ENCODE assay signal across 1 mouse cellular context in the genomic region with DNA sequence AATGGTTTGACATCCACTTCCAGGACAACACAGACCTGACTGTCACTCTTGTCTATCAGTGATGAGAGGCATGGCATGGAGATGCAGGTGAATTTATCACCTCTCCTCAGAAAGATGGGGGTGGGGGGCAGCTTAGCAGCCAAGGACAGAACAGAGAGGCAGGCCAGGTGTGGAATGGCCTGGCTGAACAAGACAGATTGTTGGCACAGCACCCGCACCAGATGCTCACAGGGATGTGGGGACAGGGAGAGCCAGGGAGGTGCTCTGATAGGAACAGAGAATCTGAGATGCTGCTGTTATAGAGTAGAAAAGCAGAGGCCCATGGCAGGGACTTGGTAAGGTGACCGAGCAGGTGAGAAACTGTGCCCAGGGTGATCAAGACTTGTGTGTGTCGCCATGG.
TF ChIP-seq lines count a peak whose summit lies in the region.

No protein-coding gene starts in this region.

TF ChIP-seq in CH12.LX, 34 proteins besides CTCF, POLR2A, EP300 and RAD21 (continued from another document):
- TF ChIP-seq KAT2A (IDR thresholded peaks at IDR 0.05; ENCODE audit: insufficient replicate concordance, low read length) (no peak), ZC3H11A (IDR thresholded peaks at IDR 0.05; ENCODE audit: low read depth, low read length) (no peak), CHD2 (IDR thresholded peaks at IDR 0.05; ENCODE audit: low read length) (no peak), JUN (IDR thresholded peaks at IDR 0.05; ENCODE audit: insufficient read depth, low read depth, low read length) (no peak), ELF1 (IDR thresholded peaks at IDR 0.05; ENCODE audit: low read depth, low read length) (no peak), IRF4 (IDR thresholded peaks at IDR 0.05; ENCODE audit: low read depth, low read length) (no peak)
